Mouse (Mus musculus) frontal cortex, adult 2 months (tissue): ENCODE measurements around the gene Coa5. TPM values are rescaled to one million over a fixed set of nuclear protein-coding genes. Genes with fewer than 3 reads are reported as not detected.

Source experiments
- DNase-seq, 2 experiments: peaks; one replicate each; pipeline ENCODE4 v3.0.0; 2022; ENCODE audit warnings: low spot score in 1 of 2; ENCODE audit errors: extremely low spot score in 1 of 2
- polyA plus RNA-seq: library from polyadenylated mRNA; depleted of rRNA; stranded (reverse); fragments of >200 nt; gene quantifications from 2 replicates; pipeline ENCODE4 v1.2.3, GENCODE M21; 2012; rRNA removed

Gene Coa5
- polyA plus RNA-seq, 1 experiment = 74.3 TPM

DNA sequence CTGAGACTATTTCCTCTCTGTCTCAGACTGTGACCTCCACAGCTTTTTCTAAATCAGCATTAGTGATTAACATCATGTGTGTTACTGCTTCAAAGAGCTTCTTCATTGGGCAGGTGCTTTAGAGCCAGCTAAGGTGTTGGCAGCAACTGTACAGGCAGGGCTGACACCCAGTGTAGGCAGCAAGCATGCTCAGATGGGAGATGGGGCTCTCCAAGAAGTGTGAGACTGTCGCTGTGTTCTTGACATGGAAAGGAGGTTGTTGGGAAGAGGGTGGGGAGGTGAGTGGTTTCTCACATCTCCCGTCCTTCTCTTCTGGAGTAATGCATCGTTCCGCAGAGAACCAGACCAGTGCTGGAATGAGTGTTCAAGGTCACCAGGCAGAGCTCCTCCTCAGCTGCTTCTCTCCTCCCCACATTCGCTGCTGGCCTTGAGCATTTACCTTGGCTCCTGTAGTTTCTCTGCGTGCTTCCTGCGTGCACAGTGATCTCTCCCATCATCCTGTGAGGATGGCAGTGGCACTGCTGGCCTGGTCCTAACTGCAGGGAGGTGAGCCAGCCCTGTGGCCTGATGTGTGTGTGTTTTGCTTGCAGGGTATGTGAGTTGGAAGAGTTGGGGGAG lies 61.0 kb downstream of the Coa5 start:
- DNase-seq = peak in 1 of 2 experiments; percentile 47

DNA sequence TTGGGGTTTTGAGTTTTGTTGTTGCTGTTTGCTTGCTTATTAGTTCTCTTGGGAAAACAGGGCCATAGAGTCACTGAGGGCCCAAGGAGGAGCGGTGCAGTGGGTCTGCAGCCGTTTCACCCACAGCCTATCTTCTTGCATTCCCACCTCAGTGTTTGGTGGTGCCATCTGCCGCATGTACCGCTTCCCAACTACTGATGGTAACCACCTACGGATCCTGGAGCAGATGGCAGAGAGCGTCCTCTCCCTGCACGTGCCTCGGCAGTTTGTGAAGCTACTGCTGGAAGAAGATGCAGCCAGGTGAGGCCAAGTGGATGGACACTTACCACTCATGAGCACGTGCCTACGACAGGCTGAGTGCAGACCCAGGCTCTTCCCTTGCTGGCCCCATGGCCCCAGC lies 61.8 kb downstream of the Coa5 start:
- peak; percentile 74 to 79 for DNase-seq

Other genes with a start within 250 kb of the Coa5 start
- gene Cnga3, start 215.7 kb downstream of the Coa5 start, polyA plus RNA-seq = 0.06 and 0.20 TPM in 2 replicates
- 85.8 and 89.0 TPM in 2 replicates for gene Inpp4a, start 130.2 kb downstream of the Coa5 start, polyA plus RNA-seq
- gene Unc50, start within 50 bp of the Coa5 start, polyA plus RNA-seq = 74.5 and 79.0 TPM in 2 replicates
- 14.9 and 16.2 TPM in 2 replicates for gene Mgat4a, start 110.9 kb upstream of the Coa5 start, polyA plus RNA-seq